Mouse (Mus musculus): ENCODE measurements around the gene Gm8300. TPM values are rescaled to one million over a fixed set of nuclear protein-coding genes. Genes with fewer than 3 reads are reported as not detected.
A peak's percentile ranks its signal among the peaks of the same experiment; 100 is the strongest.
"Not testable (repeated sequence)": the region's sequence is repeated elsewhere in the genome, so short reads cannot be mapped to it uniquely, and the experiment has no call there.

Gm8300 gene
- polyA plus RNA-seq (2015; fragmentation: Nextera tagmentation; extraction: Ambion mirVana), result not detected in 2 replicates

GRCm38 (mm10) chr12:87514016-87514415 is at the start of gene Gm8300:
Gm8300 (plus strand) TSS chr12:87514316.
- not testable (repeated sequence) for H3K9me3 ChIP-seq (replicated peaks; ENCODE audit: control insufficient read depth, low read length); H3K27ac ChIP-seq (ENCODE audit: low read length); H3K9ac ChIP-seq (ENCODE audit: low read length); H3K4me3 ChIP-seq (ENCODE audit: low read length); H3K36me3 ChIP-seq (ENCODE audit: control insufficient read depth, insufficient read depth); H3K4me2 ChIP-seq (ENCODE audit: low read depth, low read length); ATAC-seq (replicated peaks; ENCODE audit: extremely low read depth, insufficient read depth, low FRiP score); H3K4me1 ChIP-seq (ENCODE audit: control insufficient read depth, insufficient read depth, low read length); H3K27me3 ChIP-seq (ENCODE audit: control insufficient read depth, insufficient read depth, low read length)
- WGBS, result 71% methylated on average over 4 of the region's 4 CpGs

GRCm38 (mm10) chr12:87464678-87465297 is 49.3 kb upstream of the Gm8300 start:
- no peaks in the 10 kb centered on the region for H3K9me3 ChIP-seq (replicated peaks; ENCODE audit: control insufficient read depth, low read length)
- H3K27me3 ChIP-seq (ENCODE audit: control insufficient read depth, insufficient read depth, low read length), result no peaks in the 10 kb centered on the region
- no peak overlapping the region for H3K4me2 ChIP-seq (ENCODE audit: low read depth, low read length)
- no peak; the same call in 1 of the 2 replicates for ATAC-seq (replicated peaks; ENCODE audit: extremely low read depth, insufficient read depth, low FRiP score)
- H3K36me3 ChIP-seq (ENCODE audit: control insufficient read depth, insufficient read depth), result peaks cover 45% of the 10 kb centered on the region
- no peak overlapping the region for H3K4me3 ChIP-seq (ENCODE audit: low read length)
- H3K9ac ChIP-seq (ENCODE audit: low read length), result no peak overlapping the region
- no peaks in the 10 kb centered on the region for H3K4me1 ChIP-seq (ENCODE audit: control insufficient read depth, insufficient read depth, low read length)
- 82% methylated on average over 6 of the region's 6 CpGs for WGBS
- H3K27ac ChIP-seq (ENCODE audit: low read length), result no peak overlapping the region

GRCm38 (mm10) chr12:87470263-87471136 is 43.6 kb upstream of the Gm8300 start:
- peaks cover 14% of the 10 kb centered on the region for H3K36me3 ChIP-seq (ENCODE audit: control insufficient read depth, insufficient read depth)
- peak overlapping the region; percentile 80 for H3K4me2 ChIP-seq (ENCODE audit: low read depth, low read length)
- 63% methylated on average over 7 of the region's 7 CpGs for WGBS
- no peaks in the 10 kb centered on the region for H3K9me3 ChIP-seq (replicated peaks; ENCODE audit: control insufficient read depth, low read length)
- H3K4me3 ChIP-seq (ENCODE audit: low read length), result peak overlapping the region; percentile 79
- H3K9ac ChIP-seq (ENCODE audit: low read length), result peak overlapping the region; percentile 96
- no peak overlapping the region for H3K27ac ChIP-seq (ENCODE audit: low read length)
- no peak for ATAC-seq (replicated peaks; ENCODE audit: extremely low read depth, insufficient read depth, low FRiP score)
- H3K4me1 ChIP-seq (ENCODE audit: control insufficient read depth, insufficient read depth, low read length), result peaks cover 10% of the 10 kb centered on the region
- no peaks in the 10 kb centered on the region for H3K27me3 ChIP-seq (ENCODE audit: control insufficient read depth, insufficient read depth, low read length)

- no peak for ATAC-seq (replicated peaks; ENCODE audit: extremely low read depth, insufficient read depth, low FRiP score)
- Histone ChIP-seq H3K4me2 (ENCODE audit: low read depth, low read length) (peak overlapping the region; percentile 80), H3K4me1 (ENCODE audit: control insufficient read depth, insufficient read depth, low read length) (peaks cover 10% of the 10 kb centered on the region), H3K9ac (ENCODE audit: low read length) (peak overlapping the region; percentile 96), H3K27me3 (ENCODE audit: control insufficient read depth, insufficient read depth, low read length) (no peaks in the 10 kb centered on the region), H3K4me3 (ENCODE audit: low read length) (peak overlapping the region; percentile 79), H3K36me3 (ENCODE audit: control insufficient read depth, insufficient read depth) (peaks cover 12% of the 10 kb centered on the region), H3K9me3 (replicated peaks; ENCODE audit: control insufficient read depth, low read length) (no peaks in the 10 kb centered on the region), H3K27ac (ENCODE audit: low read length) (peak overlapping the region; percentile 85)
- WGBS, result 0% methylated on average over 19 of the region's 19 CpGs
Measured at GRCm38 (mm10) chr12:87471421-87471963, 42.6 kb upstream of the Gm8300 start.

- peak within 1 kb of the TSS; percentile 80 for H3K4me2 ChIP-seq (ENCODE audit: low read depth, low read length)
- H3K9me3 ChIP-seq (replicated peaks; ENCODE audit: control insufficient read depth, low read length), result no peaks in the 10 kb centered on the region
- H3K27ac ChIP-seq (ENCODE audit: low read length), result peak within 1 kb of the TSS; percentile 85
- H3K27me3 ChIP-seq (ENCODE audit: control insufficient read depth, insufficient read depth, low read length), result no peaks in the 10 kb centered on the region
- 3% methylated on average over 45 of the region's 45 CpGs for WGBS
- H3K4me1 ChIP-seq (ENCODE audit: control insufficient read depth, insufficient read depth, low read length), result peaks cover 10% of the 10 kb centered on the region
- peak within 1 kb of the TSS; percentile 79 for H3K4me3 ChIP-seq (ENCODE audit: low read length)
- H3K9ac ChIP-seq (ENCODE audit: low read length), result peak within 1 kb of the TSS; percentile 96
- H3K36me3 ChIP-seq (ENCODE audit: control insufficient read depth, insufficient read depth), result peaks cover 10% of the 10 kb centered on the region
- ATAC-seq (replicated peaks; ENCODE audit: extremely low read depth, insufficient read depth, low FRiP score), result peak; percentile 97
Measured at GRCm38 (mm10) chr12:87471964-87472786, 41.9 kb upstream of the Gm8300 start, which contains the start of gene Snw1. Snw1 (minus strand) TSS chr12:87472274.

- no peak overlapping the region for H3K9ac ChIP-seq (ENCODE audit: low read length)
- H3K4me3 ChIP-seq (ENCODE audit: low read length), result no peak overlapping the region
- H3K27ac ChIP-seq (ENCODE audit: low read length), result no peak overlapping the region
- no peak overlapping the region for H3K4me2 ChIP-seq (ENCODE audit: low read depth, low read length)
- no peaks in the 10 kb centered on the region for H3K27me3 ChIP-seq (ENCODE audit: control insufficient read depth, insufficient read depth, low read length)
- no peaks in the 10 kb centered on the region for H3K9me3 ChIP-seq (replicated peaks; ENCODE audit: control insufficient read depth, low read length)
- WGBS, result 69% methylated on average over 3 of the region's 3 CpGs
- H3K36me3 ChIP-seq (ENCODE audit: control insufficient read depth, insufficient read depth), result no peaks in the 10 kb centered on the region
- peaks cover 10% of the 10 kb centered on the region for H3K4me1 ChIP-seq (ENCODE audit: control insufficient read depth, insufficient read depth, low read length)
- ATAC-seq (replicated peaks; ENCODE audit: extremely low read depth, insufficient read depth, low FRiP score), result no peak
Measured at GRCm38 (mm10) chr12:87474756-87475155, 39.4 kb upstream of the Gm8300 start.

- not testable (repeated sequence) for H3K4me3 ChIP-seq (ENCODE audit: low read length); ATAC-seq (replicated peaks; ENCODE audit: extremely low read depth, insufficient read depth, low FRiP score); H3K4me1 ChIP-seq (ENCODE audit: control insufficient read depth, insufficient read depth, low read length); H3K36me3 ChIP-seq (ENCODE audit: control insufficient read depth, insufficient read depth); H3K4me2 ChIP-seq (ENCODE audit: low read depth, low read length); H3K27ac ChIP-seq (ENCODE audit: low read length); H3K9ac ChIP-seq (ENCODE audit: low read length); H3K9me3 ChIP-seq (replicated peaks; ENCODE audit: control insufficient read depth, low read length); H3K27me3 ChIP-seq (ENCODE audit: control insufficient read depth, insufficient read depth, low read length)
- WGBS, result 82% methylated on average over 5 of the region's 5 CpGs
Measured at GRCm38 (mm10) chr12:87482482-87482881, 31.6 kb upstream of the Gm8300 start.

- 51% methylated on average over 2 of the region's 2 CpGs for WGBS
- not testable (repeated sequence) for H3K4me3 ChIP-seq (ENCODE audit: low read length); H3K27ac ChIP-seq (ENCODE audit: low read length); H3K9ac ChIP-seq (ENCODE audit: low read length); H3K4me1 ChIP-seq (ENCODE audit: control insufficient read depth, insufficient read depth, low read length); ATAC-seq (replicated peaks; ENCODE audit: extremely low read depth, insufficient read depth, low FRiP score); H3K9me3 ChIP-seq (replicated peaks; ENCODE audit: control insufficient read depth, low read length); H3K4me2 ChIP-seq (ENCODE audit: low read depth, low read length); H3K36me3 ChIP-seq (ENCODE audit: control insufficient read depth, insufficient read depth); H3K27me3 ChIP-seq (ENCODE audit: control insufficient read depth, insufficient read depth, low read length)
Measured at GRCm38 (mm10) chr12:87488683-87489082, 25.4 kb upstream of the Gm8300 start.
